Comparison of ENCODE assay signal across 22 mouse cellular contexts in genomic region chr19:19229305-19229994, GRCm38 (mm10).
"Had no signal": no experiment of that assay in that cellular context is flagged by ENCODE, and none has a peak within 500 bp of the region (broad histone marks: within the 10 kb centered on the region; RNA-seq: fewer than 3 reads in every experiment).

No protein-coding gene starts in this region.

- DNase-seq: gastrocnemius, adult 2 months; gastrocnemius, postnatal 10 days; gastrocnemius, postnatal 25 days; heart, adult 18-20 months; heart, postnatal 10 days; heart, postnatal 4 days; kidney, adult 11 months; layer of hippocampus, adult 9-11 months; layer of hippocampus, postnatal 36 days; left cerebral cortex, postnatal 4 days had no signal

- H3K4me3 ChIP-seq: gastrocnemius, adult 2 months; heart, embryonic 10.5 days; heart, embryonic 12.5 days; hindbrain, embryonic 10.5 days; hindbrain, embryonic 12.5 days; limb, embryonic 13.5 days; limb, embryonic 15.5 days; liver, embryonic 12.5 days had no signal

- H3K4me2 ChIP-seq: heart, embryonic 12.5 days; hindbrain, embryonic 12.5 days; hindbrain, embryonic 14.5 days; limb, embryonic 13.5 days; limb, embryonic 15.5 days; liver, embryonic 12.5 days had no signal

- H3K9me3 ChIP-seq: heart, embryonic 10.5 days; heart, embryonic 12.5 days; hindbrain, embryonic 10.5 days; hindbrain, embryonic 12.5 days; limb, embryonic 13.5 days; limb, embryonic 15.5 days; liver, embryonic 12.5 days had no signal

- H3K27ac ChIP-seq: gastrocnemius, adult 2 months; heart, embryonic 10.5 days; hindbrain, embryonic 10.5 days; hindbrain, embryonic 12.5 days; hindbrain, embryonic 14.5 days; kidney, postnatal 0 days; limb, embryonic 13.5 days; limb, embryonic 15.5 days; liver, embryonic 12.5 days; liver, embryonic 14.5 days had no signal

- ATAC-seq: hindbrain, embryonic 16.5 days; inflammation-experienced regulatory T-cells, adult 6 months; liver, embryonic 12.5 days had no signal

- H3K4me1 ChIP-seq: heart, embryonic 10.5 days; heart, embryonic 12.5 days; hindbrain, embryonic 10.5 days; hindbrain, embryonic 12.5 days; limb, embryonic 13.5 days; limb, embryonic 15.5 days; liver, embryonic 12.5 days had no signal

- H3K9ac ChIP-seq: heart, embryonic 12.5 days; hindbrain, embryonic 12.5 days; hindbrain, embryonic 14.5 days; limb, embryonic 13.5 days; limb, embryonic 15.5 days; liver, embryonic 12.5 days; liver, embryonic 14.5 days had no signal

- H3K36me3 ChIP-seq: heart, embryonic 10.5 days; heart, embryonic 12.5 days; hindbrain, embryonic 10.5 days; hindbrain, embryonic 12.5 days; limb, embryonic 13.5 days; limb, embryonic 15.5 days; liver, embryonic 12.5 days had no signal

- H3K27me3 ChIP-seq: heart, embryonic 12.5 days; hindbrain, embryonic 12.5 days; limb, embryonic 13.5 days; limb, embryonic 15.5 days; liver, embryonic 12.5 days had no signal
